Mouse (Mus musculus) c-Kit-positive CD71-positive TER-119-negative erythroid progenitor cells, embryonic 14.5 days (primary cell): ENCODE measurements at regions not wholly inside any gene's neighbourhood (a gene's known extent, or its start where the extent isn't known, plus 50 kb on each side); places are given as distances from the start of the nearest gene placed in this dataset.
A peak's percentile ranks its signal among the peaks of the same experiment; 100 is the strongest.

ENCODE experiments used
- DNase-seq: peaks from one replicate; pipeline ENCODE4 v3.0.0-alpha.2; 2013; ENCODE audit warnings: low read depth

GRCm38 (mm10) chr3:137728689-137729088 is 57.4 kb downstream of the Gm21962 start:
- no peak for DNase-seq

GRCm38 (mm10) chr3:137729421-137729820 is 58.1 kb downstream of the Gm21962 start:
- no peak for DNase-seq

- no peak for DNase-seq
Measured at GRCm38 (mm10) chr3:137737222-137737800, 66.0 kb downstream of the Gm21962 start.

GRCm38 (mm10) chr3:137741528-137741927 is 70.2 kb downstream of the Gm21962 start:
- DNase-seq, result no peak

GRCm38 (mm10) chr3:137742119-137742518 is 70.8 kb downstream of the Gm21962 start:
- DNase-seq, result no peak

- DNase-seq, result no peak
Measured at GRCm38 (mm10) chr3:137751732-137752260, 80.5 kb downstream of the Gm21962 start.

GRCm38 (mm10) chr3:137752447-137753256 is 81.3 kb downstream of the Gm21962 start:
- DNase-seq, result peak; percentile 27

GRCm38 (mm10) chr3:137753257-137753654 is 81.9 kb downstream of the Gm21962 start:
- DNase-seq, result no peak

- no peak for DNase-seq
Measured at GRCm38 (mm10) chr3:137755391-137755790, 84.1 kb downstream of the Gm21962 start.

GRCm38 (mm10) chr3:137762213-137762884 is 91.0 kb downstream of the Gm21962 start:
- DNase-seq, result no peak

GRCm38 (mm10) chr3:137763406-137763805 is 92.1 kb downstream of the Gm21962 start:
- DNase-seq, result no peak

- no peak for DNase-seq
Measured at GRCm38 (mm10) chr3:137768627-137769026, 95.7 kb upstream of the H2afz start.

GRCm38 (mm10) chr3:137775076-137775849 is 89.0 kb upstream of the H2afz start:
- peak; percentile 24 for DNase-seq

GRCm38 (mm10) chr3:137778113-137778512 is 86.2 kb upstream of the H2afz start:
- peak; percentile 33 for DNase-seq

GRCm38 (mm10) chr3:137780029-137780428 is 84.3 kb upstream of the H2afz start:
- no peak for DNase-seq

- no peak for DNase-seq
Measured at GRCm38 (mm10) chr3:137782836-137783235, 81.5 kb upstream of the H2afz start.

- no peak for DNase-seq
Measured at GRCm38 (mm10) chr3:137783937-137784911, 80.1 kb upstream of the H2afz start.

- no peak for DNase-seq
Measured at GRCm38 (mm10) chr3:137785224-137785623, 79.1 kb upstream of the H2afz start.

- no peak for DNase-seq
Measured at GRCm38 (mm10) chr3:137785871-137786270, 78.4 kb upstream of the H2afz start.

GRCm38 (mm10) chr3:137789671-137790070 is 74.6 kb upstream of the H2afz start:
- DNase-seq, result no peak

GRCm38 (mm10) chr3:137790340-137790739 is 73.9 kb upstream of the H2afz start:
- DNase-seq, result no peak
